Mouse (Mus musculus) liver, embryonic 14.5 days (tissue): Measurements from ENCODE around the gene Gal3st1.

Experiments used
- CTCF ChIP-seq: IDR thresholded peaks from 2 replicates; pipeline ENCODE4 v1.5.1; 2016; ENCODE audit warnings: antibody characterized with exemption, low read depth, control low read depth
- EP300 ChIP-seq: IDR thresholded peaks from 2 replicates; pipeline ENCODE4 v1.6.1; 2016; ENCODE audit warnings: antibody characterized with exemption, low read depth

- no peak for TF ChIP-seq CTCF
- TF ChIP-seq EP300, result no peak
Measured at GRCm38 (mm10) chr11:3981536-3981935, 1.9 kb upstream of the Gal3st1 start.
